Mouse (Mus musculus) E14TG2a.4 (cell line): ENCODE data around the gene Slc16a3.

Experiments used
- CTCF ChIP-seq: conservative IDR thresholded peaks from 2 replicates; pipeline ENCODE4 v1.5.1; 2014; ENCODE audit warnings: low read length
- NANOG ChIP-seq: IDR thresholded peaks from 2 replicates; pipeline ENCODE4 v1.6.1; 2014; ENCODE audit warnings: borderline replicate concordance, low read length, mixed read lengths
- POU5F1 ChIP-seq: IDR thresholded peaks from 2 replicates; pipeline ENCODE4 v1.6.1; 2014; ENCODE audit warnings: low read length, borderline replicate concordance

- TF ChIP-seq CTCF (no peak), NANOG (no peak), POU5F1 (no peak)
These were observed 33.4 kb downstream of the Slc16a3 start for GRCm38 (mm10) chr11:120981661-120982060.
